Mouse (Mus musculus): ENCODE data around the gene 3100002H09Rik. TPM values are rescaled to one million over a fixed set of nuclear protein-coding genes. Genes with fewer than 3 reads are reported as not detected.

3100002H09Rik gene
- polyA plus RNA-seq, 1 experiment from 2014 or later, result not detected

- H3K9ac ChIP-seq (replicated peaks; ENCODE audit: low read depth), result no peak overlapping the region
- H3K4me3 ChIP-seq (ENCODE audit: low read depth, low read length), result no peak overlapping the region
- no peak for DNase-seq (ENCODE audit: low spot score)
- H3K9me3 ChIP-seq (ENCODE audit: low read length), result no peaks in the 10 kb centered on the region
- H3K27ac ChIP-seq (ENCODE audit: low read length), result no peak overlapping the region
- H3K27me3 ChIP-seq (replicated peaks; ENCODE audit: insufficient read depth, low read length), result no peaks in the 10 kb centered on the region
- no peak for TF ChIP-seq CTCF (IDR thresholded peaks at IDR 0.05)
- no peak for TF ChIP-seq EP300 (IDR thresholded peaks at IDR 0.05)
- no peak overlapping the region for H3K4me2 ChIP-seq (replicated peaks; ENCODE audit: low read depth, low read length)
- no peaks in the 10 kb centered on the region for H3K4me1 ChIP-seq (ENCODE audit: insufficient read depth, low read depth, low read length)
- 67% methylated on average over 1 of the region's 1 CpGs for WGBS
- no peak for ATAC-seq
- H3K36me3 ChIP-seq (ENCODE audit: insufficient read depth, low read length), result no peaks in the 10 kb centered on the region
Observed at GRCm38 (mm10) chr4:124616636-124617035, 6.0 kb upstream of the 3100002H09Rik start.

- WGBS, result 40% methylated on average over 9 of the region's 9 CpGs
- ATAC-seq, result no peak
- no peak overlapping the region for H3K27ac ChIP-seq (ENCODE audit: low read length)
Observed at GRCm38 (mm10) chr4:124615986-124616385, 5.4 kb upstream of the 3100002H09Rik start.

GRCm38 (mm10) chr4:124615406-124615960, 4.9 kb upstream of the 3100002H09Rik start:
- H3K27me3 ChIP-seq (replicated peaks; ENCODE audit: insufficient read depth, low read length), result no peaks in the 10 kb centered on the region
- no peak for DNase-seq (ENCODE audit: low spot score)
- ATAC-seq, result no peak
- no peaks in the 10 kb centered on the region for H3K9me3 ChIP-seq (ENCODE audit: low read length)
- WGBS, result 60% methylated on average over 14 of the region's 14 CpGs
- TF ChIP-seq CTCF (IDR thresholded peaks at IDR 0.05) (no peak), EP300 (IDR thresholded peaks at IDR 0.05) (no peak)
- no peaks in the 10 kb centered on the region for H3K36me3 ChIP-seq (ENCODE audit: insufficient read depth, low read length)
- H3K4me2 ChIP-seq (replicated peaks; ENCODE audit: low read depth, low read length), result no peak overlapping the region
- no peak overlapping the region for H3K27ac ChIP-seq (ENCODE audit: low read length)
- H3K4me1 ChIP-seq (ENCODE audit: insufficient read depth, low read depth, low read length), result no peaks in the 10 kb centered on the region
- H3K9ac ChIP-seq (replicated peaks; ENCODE audit: low read depth), result no peak overlapping the region
- no peak overlapping the region for H3K4me3 ChIP-seq (ENCODE audit: low read depth, low read length)

More at GRCm38 (mm10) chr4:124615986-124616385, 5.4 kb upstream of the 3100002H09Rik start:
- Histone ChIP-seq H3K4me1 (ENCODE audit: insufficient read depth, low read depth, low read length) (no peaks in the 10 kb centered on the region), H3K9me3 (ENCODE audit: low read length) (no peaks in the 10 kb centered on the region), H3K27me3 (replicated peaks; ENCODE audit: insufficient read depth, low read length) (no peaks in the 10 kb centered on the region), H3K9ac (replicated peaks; ENCODE audit: low read depth) (no peak overlapping the region), H3K4me3 (ENCODE audit: low read depth, low read length) (no peak overlapping the region), H3K4me2 (replicated peaks; ENCODE audit: low read depth, low read length) (no peak overlapping the region), H3K36me3 (ENCODE audit: insufficient read depth, low read length) (no peaks in the 10 kb centered on the region)
- DNase-seq (ENCODE audit: low spot score), result no peak
- TF ChIP-seq EP300 (IDR thresholded peaks at IDR 0.05) (no peak), CTCF (IDR thresholded peaks at IDR 0.05) (no peak)

DNA sequence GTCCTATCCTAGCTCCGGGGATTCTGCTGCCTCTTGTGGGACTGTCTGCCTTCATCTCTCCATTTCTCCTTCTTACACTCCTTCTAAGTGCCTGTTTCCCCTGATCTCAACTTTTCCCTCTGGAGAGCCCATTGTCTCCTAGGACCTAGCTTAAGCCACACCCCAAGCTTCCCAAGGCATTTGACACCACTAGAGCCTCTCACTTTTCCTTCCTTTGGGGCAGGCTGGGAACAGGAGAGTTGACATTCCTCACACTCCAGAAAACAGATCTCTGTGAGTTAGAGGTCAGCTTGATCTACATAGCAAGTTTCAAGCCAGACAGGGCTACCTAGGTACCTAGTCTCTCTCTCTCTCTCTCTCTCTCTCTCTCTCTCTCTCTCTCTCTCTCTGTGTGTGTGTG, 3.6 kb upstream of the 3100002H09Rik start:
- no peaks in the 10 kb centered on the region for H3K9me3 ChIP-seq (ENCODE audit: low read length)
- no peaks in the 10 kb centered on the region for H3K36me3 ChIP-seq (ENCODE audit: insufficient read depth, low read length)
- no peaks in the 10 kb centered on the region for H3K27me3 ChIP-seq (replicated peaks; ENCODE audit: insufficient read depth, low read length)
- H3K9ac ChIP-seq (replicated peaks; ENCODE audit: low read depth), result no peak overlapping the region
- 0% methylated on average over 1 of the region's 1 CpGs for WGBS
- H3K27ac ChIP-seq (ENCODE audit: low read length), result no peak overlapping the region
- no peak overlapping the region for H3K4me2 ChIP-seq (replicated peaks; ENCODE audit: low read depth, low read length)
- ATAC-seq, result no peak
- no peak for TF ChIP-seq EP300 (IDR thresholded peaks at IDR 0.05)
- TF ChIP-seq CTCF (IDR thresholded peaks at IDR 0.05), result no peak
- no peak for DNase-seq (ENCODE audit: low spot score)
- H3K4me3 ChIP-seq (ENCODE audit: low read depth, low read length), result no peak overlapping the region
- no peaks in the 10 kb centered on the region for H3K4me1 ChIP-seq (ENCODE audit: insufficient read depth, low read depth, low read length)

- Histone ChIP-seq H3K27me3 (replicated peaks; ENCODE audit: insufficient read depth, low read length) (no peaks in the 10 kb centered on the region), H3K4me1 (ENCODE audit: insufficient read depth, low read depth, low read length) (no peaks in the 10 kb centered on the region), H3K36me3 (ENCODE audit: insufficient read depth, low read length) (no peaks in the 10 kb centered on the region), H3K4me3 (ENCODE audit: low read depth, low read length) (no peak overlapping the region), H3K9me3 (ENCODE audit: low read length) (no peaks in the 10 kb centered on the region), H3K9ac (replicated peaks; ENCODE audit: low read depth) (no peak overlapping the region), H3K27ac (ENCODE audit: low read length) (no peak overlapping the region), H3K4me2 (replicated peaks; ENCODE audit: low read depth, low read length) (no peak overlapping the region)
- 51% methylated on average over 4 of the region's 4 CpGs for WGBS
- TF ChIP-seq CTCF (IDR thresholded peaks at IDR 0.05) (no peak), EP300 (IDR thresholded peaks at IDR 0.05) (no peak)
- ATAC-seq, result no peak
- DNase-seq (ENCODE audit: low spot score), result no peak
Observed at GRCm38 (mm10) chr4:124611768-124612167, 1.2 kb upstream of the 3100002H09Rik start.

DNA sequence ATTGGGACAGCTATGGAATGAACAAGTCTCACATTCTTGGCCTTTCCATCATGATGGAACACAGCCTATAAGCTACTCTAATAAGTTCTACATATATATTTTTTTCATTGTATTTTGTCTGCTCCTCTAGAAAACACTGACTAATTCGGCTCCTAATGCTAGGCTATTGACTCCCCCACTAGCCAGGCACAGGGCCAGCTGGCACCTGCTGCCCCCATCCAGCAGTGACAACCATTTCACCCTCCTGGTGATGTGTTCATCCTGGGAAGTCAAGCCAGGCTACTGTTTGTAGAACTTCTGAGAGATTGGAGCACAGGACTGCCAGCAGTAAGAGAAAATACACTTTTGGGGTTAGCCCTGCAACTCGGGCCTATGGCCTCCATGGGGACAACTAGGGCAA, 537 bp downstream of the 3100002H09Rik start:
- H3K4me1 ChIP-seq (ENCODE audit: insufficient read depth, low read depth, low read length), result no peaks in the 10 kb centered on the region
- TF ChIP-seq CTCF (IDR thresholded peaks at IDR 0.05) (no peak), EP300 (IDR thresholded peaks at IDR 0.05) (no peak)
- DNase-seq (ENCODE audit: low spot score), result no peak
- H3K27ac ChIP-seq (ENCODE audit: low read length), result no peak overlapping the region
- H3K9me3 ChIP-seq (ENCODE audit: low read length), result no peaks in the 10 kb centered on the region
- no peak for ATAC-seq
- no peak overlapping the region for H3K9ac ChIP-seq (replicated peaks; ENCODE audit: low read depth)
- no peaks in the 10 kb centered on the region for H3K36me3 ChIP-seq (ENCODE audit: insufficient read depth, low read length)
- no peak overlapping the region for H3K4me2 ChIP-seq (replicated peaks; ENCODE audit: low read depth, low read length)
- no peaks in the 10 kb centered on the region for H3K27me3 ChIP-seq (replicated peaks; ENCODE audit: insufficient read depth, low read length)
- 61% methylated on average over 2 of the region's 2 CpGs for WGBS
- no peak overlapping the region for H3K4me3 ChIP-seq (ENCODE audit: low read depth, low read length)

GRCm38 (mm10) chr4:124607166-124607565, 3.4 kb downstream of the 3100002H09Rik start:
- ATAC-seq (no peak), DNase-seq (ENCODE audit: low spot score) (no peak)
- Histone ChIP-seq H3K36me3 (ENCODE audit: insufficient read depth, low read length) (no peaks in the 10 kb centered on the region), H3K9me3 (ENCODE audit: low read length) (no peaks in the 10 kb centered on the region), H3K4me1 (ENCODE audit: insufficient read depth, low read depth, low read length) (no peaks in the 10 kb centered on the region), H3K9ac (replicated peaks; ENCODE audit: low read depth) (no peak overlapping the region), H3K27me3 (replicated peaks; ENCODE audit: insufficient read depth, low read length) (no peaks in the 10 kb centered on the region), H3K4me3 (ENCODE audit: low read depth, low read length) (no peak overlapping the region), H3K27ac (ENCODE audit: low read length) (no peak overlapping the region), H3K4me2 (replicated peaks; ENCODE audit: low read depth, low read length) (no peak overlapping the region)
- 49% methylated on average over 8 of the region's 8 CpGs for WGBS
- TF ChIP-seq EP300 (IDR thresholded peaks at IDR 0.05), result no peak
- no peak for TF ChIP-seq CTCF (IDR thresholded peaks at IDR 0.05)

Measured in lung, postnatal 0 days (tissue).